In the genomic region with DNA sequence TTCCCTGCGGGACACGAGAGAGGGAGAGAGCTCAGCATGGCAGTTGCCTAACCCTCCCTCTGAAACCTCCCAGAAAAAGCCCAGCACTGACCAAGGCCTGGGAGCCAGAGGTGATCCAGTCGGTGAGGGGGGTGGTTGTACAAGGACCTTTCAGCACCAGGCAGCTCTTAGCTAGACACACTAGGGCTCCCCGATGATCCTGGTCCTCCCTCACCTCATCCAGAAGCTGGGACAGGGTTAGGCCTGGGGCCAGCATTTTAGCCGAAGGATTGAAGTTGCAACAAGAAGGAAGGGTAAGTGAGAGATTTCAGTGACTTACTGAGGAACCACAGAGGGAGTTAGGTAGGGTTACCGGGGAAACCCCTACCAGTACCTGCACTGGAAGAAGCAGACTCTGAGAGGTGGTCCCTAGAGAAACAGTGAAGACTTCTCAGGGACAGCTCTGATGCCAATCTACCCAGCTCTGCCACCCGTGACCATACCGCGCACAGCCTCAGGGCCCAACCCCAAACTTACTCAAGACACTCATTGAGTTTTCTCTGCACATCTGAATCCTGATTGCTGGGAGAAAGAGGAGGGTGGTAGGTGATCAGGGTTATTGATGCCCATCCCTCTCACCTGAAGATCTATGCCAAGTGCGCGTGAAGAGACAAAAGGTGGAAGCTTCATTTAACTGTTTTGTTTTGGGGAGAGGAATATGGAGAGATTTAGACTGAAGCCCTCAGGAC, we compare ENCODE assay signal across 8 mouse cellular contexts. TPM values are rescaled to one million over a fixed set of nuclear protein-coding genes. Genes with fewer than 3 reads are reported as not detected.
DNase-seq lines count a peak whose midpoint lies in the region; ATAC-seq and TF ChIP-seq lines count a peak whose summit lies in the region.

No protein-coding gene starts in this region.

- H3K27me3 ChIP-seq in heart, embryonic 16.5 days (ENCODE audit: control insufficient read depth, insufficient read depth, low read length) = no peaks in the 10 kb centered on the region
- H3K27me3 ChIP-seq in heart, adult 2 months (ENCODE audit: control insufficient read depth, insufficient read depth, low read length) = no peaks in the 10 kb centered on the region
- no peaks in the 10 kb centered on the region for H3K27me3 ChIP-seq in hindbrain, embryonic 14.5 days (ENCODE audit: control insufficient read depth, insufficient read depth, low read length)
- no peaks in the 10 kb centered on the region for H3K27me3 ChIP-seq in midbrain, embryonic 13.5 days

- no peak for TF ChIP-seq EP300 in heart, adult 2 months (IDR thresholded peaks at IDR 0.05; ENCODE audit: insufficient read depth, low read depth, low read length)

- WGBS in heart, embryonic 16.5 days = 84% methylated on average over 11 of the region's 11 CpGs
- 94% methylated on average over 11 of the region's 11 CpGs for WGBS in heart, adult 2 months
- 89% methylated on average over 11 of the region's 11 CpGs for WGBS in hindbrain, embryonic 14.5 days
- WGBS in midbrain, embryonic 13.5 days = 90% methylated on average over 11 of the region's 11 CpGs

- H3K4me2 ChIP-seq in heart, embryonic 16.5 days (ENCODE audit: low read depth, low read length) = peak overlapping the region; percentile 80
- peak overlapping the region; percentile 80 for H3K4me2 ChIP-seq in hindbrain, embryonic 14.5 days (replicated peaks)
- peak overlapping the region; percentile 91 for H3K4me2 ChIP-seq in midbrain, embryonic 13.5 days (replicated peaks)

- no peak overlapping the region; the same call in 1 of the 2 replicates for H3K9ac ChIP-seq in heart, embryonic 16.5 days (ENCODE audit: low read length)
- no peak overlapping the region for H3K9ac ChIP-seq in heart, adult 2 months (ENCODE audit: low read depth, low read length)
- peak overlapping the region; percentile 71; the same call in 1 of the 2 replicates for H3K9ac ChIP-seq in hindbrain, embryonic 14.5 days
- H3K9ac ChIP-seq in midbrain, embryonic 13.5 days (replicated peaks) = peak overlapping the region; percentile 79

- intact Hi-C loops in heart, adult 2 months (cut with DNase I) = loop anchor here (2.0 to 5.0 kb wide), 3 partner anchors 62 to 313 kb away; a partner anchor contains a TSS

- H3K9me3 ChIP-seq in heart, embryonic 16.5 days (replicated peaks; ENCODE audit: control insufficient read depth, low read length) = no peaks in the 10 kb centered on the region
- no peaks in the 10 kb centered on the region for H3K9me3 ChIP-seq in hindbrain, embryonic 14.5 days (ENCODE audit: control insufficient read depth, low read length)
- no peaks in the 10 kb centered on the region for H3K9me3 ChIP-seq in midbrain, embryonic 13.5 days

- peaks cover 6% of the 10 kb centered on the region for H3K36me3 ChIP-seq in heart, embryonic 16.5 days (ENCODE audit: control insufficient read depth, insufficient read depth)
- no peaks in the 10 kb centered on the region for H3K36me3 ChIP-seq in heart, adult 2 months (ENCODE audit: control insufficient read depth, insufficient read depth, low read length)
- peaks cover 57% of the 10 kb centered on the region for H3K36me3 ChIP-seq in hindbrain, embryonic 14.5 days (replicated peaks; ENCODE audit: control insufficient read depth, insufficient read depth)
- peaks cover 59% of the 10 kb centered on the region for H3K36me3 ChIP-seq in midbrain, embryonic 13.5 days

- ATAC-seq in heart, embryonic 16.5 days (replicated peaks; ENCODE audit: extremely low read depth, insufficient read depth, low FRiP score) = no peak
- ATAC-seq in hindbrain, embryonic 14.5 days (ENCODE audit: low FRiP score) = no peak
- no peak for ATAC-seq in midbrain, embryonic 13.5 days

- TF ChIP-seq POLR2A in heart, adult 2 months (IDR thresholded peaks at IDR 0.05; ENCODE audit: insufficient read depth, low read depth, low read length) = no peak
- TF ChIP-seq POLR2A in cortical plate, adult 2 months (IDR thresholded peaks at IDR 0.05; ENCODE audit: extremely low read depth, insufficient read depth, low read length) = no peak

- H3K79me2 ChIP-seq in heart, adult 2 months (replicated peaks; ENCODE audit: control insufficient read depth, insufficient read depth, low read length) = no peaks in the 10 kb centered on the region

- peak overlapping the region; percentile 64 for H3K4me3 ChIP-seq in heart, embryonic 16.5 days (ENCODE audit: low read length)
- H3K4me3 ChIP-seq in heart, adult 2 months = no peak overlapping the region
- H3K4me3 ChIP-seq in cortical plate, adult 2 months (ENCODE audit: insufficient read depth, low read length) = peak overlapping the region; percentile 72; the same call in 1 of the 2 replicates
- H3K4me3 ChIP-seq in hindbrain, embryonic 14.5 days (replicated peaks; ENCODE audit: low read length) = peak overlapping the region; percentile 65
- peak overlapping the region; percentile 75 for H3K4me3 ChIP-seq in midbrain, embryonic 13.5 days (replicated peaks)

- DNase-seq in heart, adult 2 months = no peak
- DNase-seq in hindbrain, embryonic 14.5 days (ENCODE audit: low spot score) = no peak
- no peak for DNase-seq in right cerebral cortex, postnatal 36 days (ENCODE audit: low spot score in 2 of 2)
- DNase-seq in urinary bladder, adult 18-20 months (ENCODE audit: low spot score in 2 of 2) = no peak
- DNase-seq in frontal cortex, postnatal 14 days (ENCODE audit: low spot score in 2 of 2) = no peak

- no peak for TF ChIP-seq CTCF in heart, adult 2 months (IDR thresholded peaks at IDR 0.05)
- no peak for TF ChIP-seq CTCF in cortical plate, adult 2 months (IDR thresholded peaks at IDR 0.05; ENCODE audit: extremely low read depth, insufficient read depth, low read length)

- H3K4me1 ChIP-seq in heart, embryonic 16.5 days (ENCODE audit: control insufficient read depth, insufficient read depth, low read length) = peaks cover 15% of the 10 kb centered on the region
- H3K4me1 ChIP-seq in heart, adult 2 months (ENCODE audit: control insufficient read depth, insufficient read depth, low read length) = peaks cover 3% of the 10 kb centered on the region
- no peaks in the 10 kb centered on the region for H3K4me1 ChIP-seq in cortical plate, adult 2 months (ENCODE audit: control insufficient read depth, insufficient read depth, low read length)
- peaks cover 25% of the 10 kb centered on the region for H3K4me1 ChIP-seq in hindbrain, embryonic 14.5 days (replicated peaks; ENCODE audit: control insufficient read depth, insufficient read depth, low read length)
- peaks cover 38% of the 10 kb centered on the region for H3K4me1 ChIP-seq in midbrain, embryonic 13.5 days (replicated peaks)

- no peak overlapping the region for H3K27ac ChIP-seq in heart, embryonic 16.5 days (ENCODE audit: low read length)
- no peak overlapping the region for H3K27ac ChIP-seq in heart, adult 2 months
- H3K27ac ChIP-seq in cortical plate, adult 2 months (ENCODE audit: insufficient read depth, low read length) = no peak overlapping the region
- no peak overlapping the region for H3K27ac ChIP-seq in hindbrain, embryonic 14.5 days
- H3K27ac ChIP-seq in midbrain, embryonic 13.5 days = no peak overlapping the region

RNA-seq across cellular contexts. Expression of a gene that starts 1.2 kb away (rescaled TPM):
- 36.4 and 41.7 TPM in 2 replicates for polyA plus RNA-seq in heart, embryonic 16.5 days (2015; fragmentation: Nextera tagmentation; extraction: Ambion mirVana)
- total RNA-seq in heart, adult 2 months (2021) = 10 to 100 TPM in 1 of 2 experiments, 1 to 10 TPM in 1; 10.0 to 11.1 TPM
- 19.7 and 22.3 TPM in 2 replicates for polyA plus RNA-seq in heart, adult 2 months (2012; rRNA removed)
- 49.4 and 52.3 TPM in 2 replicates for polyA plus RNA-seq in cortical plate, adult 2 months (2012; rRNA removed)
- polyA plus RNA-seq in hindbrain, embryonic 14.5 days (2014; fragmentation: Nextera tagmentation; extraction: Ambion mirVana) = 71.3 and 78.1 TPM in 2 replicates
- 94.7 and 101 TPM in 2 replicates for polyA plus RNA-seq in midbrain, embryonic 13.5 days (2015; fragmentation: Nextera tagmentation; extraction: Ambion mirVana)

RNA-seq across cellular contexts. Expression of a gene that starts 1.3 kb away (rescaled TPM):
- 13.6 and 17.5 TPM in 2 replicates for polyA plus RNA-seq in heart, embryonic 16.5 days (2015; fragmentation: Nextera tagmentation; extraction: Ambion mirVana)
- total RNA-seq in heart, adult 2 months (2021) = 1 to 10 TPM; 5.5 to 6.8 TPM
- 12.0 and 18.6 TPM in 2 replicates for polyA plus RNA-seq in heart, adult 2 months (2012; rRNA removed)
- 57.3 and 58.1 TPM in 2 replicates for polyA plus RNA-seq in cortical plate, adult 2 months (2012; rRNA removed)
- polyA plus RNA-seq in hindbrain, embryonic 14.5 days (2014; fragmentation: Nextera tagmentation; extraction: Ambion mirVana) = 53.7 and 56.2 TPM in 2 replicates
- 42.5 and 43.6 TPM in 2 replicates for polyA plus RNA-seq in midbrain, embryonic 13.5 days (2015; fragmentation: Nextera tagmentation; extraction: Ambion mirVana)

RNA-seq across cellular contexts. Expression of a gene that starts 7.8 kb away (rescaled TPM):
- polyA plus RNA-seq in heart, embryonic 16.5 days (2015; fragmentation: Nextera tagmentation; extraction: Ambion mirVana) = 0.16 TPM in 1 of 2 replicates, not detected in the other
- total RNA-seq in heart, adult 2 months (2021) = not detected
- polyA plus RNA-seq in heart, adult 2 months (2012; rRNA removed) = not detected in 2 replicates
- 0.38 and 0.52 TPM in 2 replicates for polyA plus RNA-seq in cortical plate, adult 2 months (2012; rRNA removed)
- 0.22 and 0.27 TPM in 2 replicates for polyA plus RNA-seq in hindbrain, embryonic 14.5 days (2014; fragmentation: Nextera tagmentation; extraction: Ambion mirVana)
- polyA plus RNA-seq in midbrain, embryonic 13.5 days (2015; fragmentation: Nextera tagmentation; extraction: Ambion mirVana) = 0.13 and 0.31 TPM in 2 replicates

RNA-seq across cellular contexts. Expression of a gene that starts 8.4 kb away (rescaled TPM):
- 13.1 and 13.6 TPM in 2 replicates for polyA plus RNA-seq in heart, embryonic 16.5 days (2015; fragmentation: Nextera tagmentation; extraction: Ambion mirVana)
- 1 to 10 TPM; 1.4 to 1.9 TPM for total RNA-seq in heart, adult 2 months (2021)
- 2.0 and 2.2 TPM in 2 replicates for polyA plus RNA-seq in heart, adult 2 months (2012; rRNA removed)
- polyA plus RNA-seq in cortical plate, adult 2 months (2012; rRNA removed) = 16.4 and 18.3 TPM in 2 replicates
- polyA plus RNA-seq in hindbrain, embryonic 14.5 days (2014; fragmentation: Nextera tagmentation; extraction: Ambion mirVana) = 11.6 and 13.4 TPM in 2 replicates
- polyA plus RNA-seq in midbrain, embryonic 13.5 days (2015; fragmentation: Nextera tagmentation; extraction: Ambion mirVana) = 14.4 and 15.9 TPM in 2 replicates

RNA-seq across cellular contexts. Expression of a gene that starts 13.6 kb away (rescaled TPM):
- polyA plus RNA-seq in heart, embryonic 16.5 days (2015; fragmentation: Nextera tagmentation; extraction: Ambion mirVana) = 1.4 and 3.0 TPM in 2 replicates
- under 1 TPM; 0.16 to 0.25 TPM for total RNA-seq in heart, adult 2 months (2021)
- 0.29 and 1.4 TPM in 2 replicates for polyA plus RNA-seq in heart, adult 2 months (2012; rRNA removed)
- polyA plus RNA-seq in cortical plate, adult 2 months (2012; rRNA removed) = 43.9 and 47.6 TPM in 2 replicates
- polyA plus RNA-seq in hindbrain, embryonic 14.5 days (2014; fragmentation: Nextera tagmentation; extraction: Ambion mirVana) = 22.3 and 24.4 TPM in 2 replicates
- 11.0 and 12.5 TPM in 2 replicates for polyA plus RNA-seq in midbrain, embryonic 13.5 days (2015; fragmentation: Nextera tagmentation; extraction: Ambion mirVana)

Comparison
In these comparisons a context has a peak if more than half of its experiments do, and no peak if none do; other contexts are left out.
1. H3K9ac ChIP-seq: peak in hindbrain, embryonic 14.5 days (single experiment) and midbrain, embryonic 13.5 days (single experiment); none in heart, embryonic 16.5 days (single experiment) and heart, adult 2 months (single experiment).
2. Peak in every context shown above with its lines, with median percentiles within 50 percentile points of each other: H3K4me2 ChIP-seq.